Mouse (Mus musculus): ENCODE measurements around the gene Iffo1.

The Iffo1 gene

GRCm38 (mm10) chr6:125142436-125142835 is 2.6 kb upstream of the Iffo1 start:
- DNase-seq (ENCODE audit: low spot score): peak; percentile 71

DNA sequence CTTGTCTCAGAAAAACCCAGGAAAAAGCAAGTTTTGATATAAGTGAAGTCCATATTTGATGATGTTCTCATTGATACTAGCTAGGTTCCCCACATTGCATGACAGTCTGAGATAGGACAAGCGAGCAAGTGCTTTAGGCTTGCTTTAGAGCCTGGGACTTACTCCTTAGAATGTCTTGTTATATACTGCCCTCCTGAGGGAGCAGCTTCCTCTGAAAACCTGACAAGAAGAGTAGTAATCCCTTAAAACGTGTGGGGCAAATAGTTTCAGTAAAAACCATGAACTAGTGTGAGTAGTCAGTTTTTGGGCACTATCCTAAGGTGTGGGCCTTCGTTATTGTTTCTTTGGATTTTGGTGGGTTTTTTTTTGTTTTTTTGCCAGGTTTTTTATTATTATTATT is 1.9 kb upstream of the Iffo1 start:
- DNase-seq (ENCODE audit: low spot score): peak; percentile 62

GRCm38 (mm10) chr6:125143904-125144303 is 1.1 kb upstream of the Iffo1 start:
- no peak for DNase-seq (ENCODE audit: low spot score)

- DNase-seq (ENCODE audit: low spot score): peak; percentile 58
These were observed 474 bp downstream of the Iffo1 start for GRCm38 (mm10) chr6:125145479-125145951.

GRCm38 (mm10) chr6:125146148-125146547 is 1.1 kb downstream of the Iffo1 start:
- no peak for DNase-seq (ENCODE audit: low spot score)

- DNase-seq (ENCODE audit: low spot score): peak; percentile 71
These were observed 1.8 kb downstream of the Iffo1 start for GRCm38 (mm10) chr6:125146797-125147196.

- DNase-seq (ENCODE audit: low spot score): no peak
These were observed 2.3 kb downstream of the Iffo1 start for GRCm38 (mm10) chr6:125147329-125147728.

- DNase-seq (ENCODE audit: low spot score): peak; percentile 64
These were observed 3.3 kb downstream of the Iffo1 start for GRCm38 (mm10) chr6:125148251-125148925.

DNA sequence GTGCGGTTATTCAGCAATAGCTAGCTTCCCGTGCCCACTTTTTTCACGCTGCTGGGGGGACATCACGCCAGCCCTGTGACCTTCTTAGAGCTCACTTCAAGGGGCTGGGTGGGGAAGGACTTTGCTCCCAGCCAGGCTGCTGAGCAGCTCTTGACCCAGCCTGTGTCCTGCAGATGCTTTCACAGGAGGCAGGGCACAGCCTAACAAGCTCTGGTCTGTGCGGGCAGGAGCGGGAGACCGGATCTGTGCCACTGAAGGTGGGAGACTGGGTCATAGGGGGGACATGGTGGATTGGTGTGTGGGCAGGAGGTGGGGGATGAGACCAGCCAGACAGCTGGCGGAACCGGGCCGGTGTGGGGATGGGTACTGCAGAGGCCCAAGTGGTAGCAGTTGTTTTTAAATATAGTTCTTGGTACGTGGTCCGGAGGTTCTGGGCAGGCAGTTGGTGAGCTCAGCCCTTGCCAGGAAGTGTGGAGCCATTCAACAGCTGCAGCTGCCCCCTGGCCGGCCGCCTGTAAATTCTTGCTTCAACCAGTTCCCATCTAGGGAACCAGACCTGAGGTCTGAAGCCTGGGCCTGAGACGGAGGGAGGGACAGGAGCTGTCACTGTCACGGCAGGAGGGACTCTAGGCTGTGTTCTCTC is 4.0 kb downstream of the Iffo1 start:
- peak; percentile 63 for DNase-seq (ENCODE audit: low spot score)

GRCm38 (mm10) chr6:125149569-125149950 is 4.5 kb downstream of the Iffo1 start:
- no peak for DNase-seq (ENCODE audit: low spot score)

DNA sequence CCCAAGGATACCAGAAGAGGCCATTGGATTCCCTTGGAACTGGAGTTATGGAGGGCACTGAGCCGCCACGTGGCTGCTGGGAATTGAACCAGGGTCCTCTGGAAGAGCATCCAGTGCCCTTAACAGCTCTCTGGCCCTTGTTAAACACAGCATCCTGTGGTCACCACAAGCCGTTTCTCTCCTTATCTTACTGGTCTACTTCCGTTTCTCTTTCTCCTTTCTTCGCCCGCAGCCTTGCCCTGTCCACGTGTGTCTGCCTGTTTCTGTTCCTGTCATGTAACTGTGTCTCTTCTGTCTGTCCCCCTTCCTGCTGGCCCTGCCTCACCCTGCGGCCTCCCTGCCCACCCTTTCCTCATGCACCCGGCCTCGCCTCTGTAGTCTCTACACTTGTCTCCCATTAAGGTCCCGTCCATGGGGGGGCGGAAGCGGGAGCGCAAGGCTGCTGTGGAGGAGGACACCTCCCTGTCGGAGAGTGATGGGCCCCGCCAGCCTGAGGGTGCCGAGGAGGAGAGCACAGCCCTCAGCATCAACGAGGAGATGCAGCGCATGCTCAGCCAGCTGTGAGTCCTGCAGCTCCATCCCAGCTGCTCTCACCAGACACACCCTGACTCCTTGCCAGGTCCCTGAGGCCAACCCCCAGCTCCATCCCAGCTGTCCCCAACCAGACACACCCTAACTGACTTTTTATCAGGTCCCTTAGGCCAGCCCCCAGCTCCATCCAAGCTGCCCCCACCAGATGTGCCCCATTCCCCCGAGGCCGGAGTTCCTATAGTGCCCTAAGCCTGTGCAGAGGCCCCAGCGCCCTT is 7.4 kb downstream of the Iffo1 start:
- DNase-seq (ENCODE audit: low spot score): peak; percentile 80

- DNase-seq (ENCODE audit: low spot score): no peak
These were observed 8.0 kb downstream of the Iffo1 start for GRCm38 (mm10) chr6:125153018-125153389.

GRCm38 (mm10) chr6:125153682-125154081 is 8.6 kb downstream of the Iffo1 start:
- no peak for DNase-seq (ENCODE audit: low spot score)

GRCm38 (mm10) chr6:125154550-125154949 is 9.5 kb downstream of the Iffo1 start:
- DNase-seq (ENCODE audit: low spot score): peak; percentile 65

DNA sequence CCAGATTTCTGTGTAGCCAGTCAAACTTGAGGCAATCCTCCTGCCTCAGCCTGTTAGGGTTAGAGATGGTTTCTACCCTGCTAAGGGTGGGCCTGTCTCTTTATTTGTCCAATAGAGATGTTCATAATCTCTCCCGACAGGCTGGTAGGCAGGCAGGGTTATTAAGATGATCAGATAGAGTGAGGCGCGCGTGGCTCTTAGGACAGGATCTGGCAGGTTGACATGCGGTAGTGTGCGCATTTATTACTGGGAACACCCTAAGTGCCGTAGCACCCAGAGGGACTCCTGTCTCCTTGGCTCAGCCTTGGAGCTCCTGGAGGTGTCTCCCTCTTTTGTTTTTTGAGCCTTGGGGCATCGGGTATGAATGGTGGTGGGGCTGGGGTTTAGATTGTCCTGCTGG is 10.2 kb downstream of the Iffo1 start:
- no peak for DNase-seq (ENCODE audit: low spot score)

DNA sequence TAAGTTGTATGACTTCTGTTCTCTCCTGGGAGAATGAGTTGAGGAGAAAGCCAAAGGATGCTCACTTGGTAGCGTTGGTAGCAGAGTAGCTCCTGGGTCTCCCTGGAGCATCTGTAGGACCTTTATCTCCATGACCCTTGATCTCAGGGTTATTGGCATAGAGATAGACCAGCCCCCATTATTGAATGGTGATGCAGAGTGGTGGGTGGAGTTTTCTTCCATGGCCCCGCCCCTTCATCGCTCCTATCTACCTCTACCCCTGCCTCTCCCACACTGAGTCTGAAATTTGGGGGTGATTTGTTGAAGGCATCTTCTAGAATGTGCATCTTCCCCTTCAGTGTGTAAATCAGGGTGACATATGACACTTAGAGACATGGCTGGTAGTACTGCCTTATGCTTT is 11.4 kb downstream of the Iffo1 start:
- DNase-seq (ENCODE audit: low spot score): no peak

DNA sequence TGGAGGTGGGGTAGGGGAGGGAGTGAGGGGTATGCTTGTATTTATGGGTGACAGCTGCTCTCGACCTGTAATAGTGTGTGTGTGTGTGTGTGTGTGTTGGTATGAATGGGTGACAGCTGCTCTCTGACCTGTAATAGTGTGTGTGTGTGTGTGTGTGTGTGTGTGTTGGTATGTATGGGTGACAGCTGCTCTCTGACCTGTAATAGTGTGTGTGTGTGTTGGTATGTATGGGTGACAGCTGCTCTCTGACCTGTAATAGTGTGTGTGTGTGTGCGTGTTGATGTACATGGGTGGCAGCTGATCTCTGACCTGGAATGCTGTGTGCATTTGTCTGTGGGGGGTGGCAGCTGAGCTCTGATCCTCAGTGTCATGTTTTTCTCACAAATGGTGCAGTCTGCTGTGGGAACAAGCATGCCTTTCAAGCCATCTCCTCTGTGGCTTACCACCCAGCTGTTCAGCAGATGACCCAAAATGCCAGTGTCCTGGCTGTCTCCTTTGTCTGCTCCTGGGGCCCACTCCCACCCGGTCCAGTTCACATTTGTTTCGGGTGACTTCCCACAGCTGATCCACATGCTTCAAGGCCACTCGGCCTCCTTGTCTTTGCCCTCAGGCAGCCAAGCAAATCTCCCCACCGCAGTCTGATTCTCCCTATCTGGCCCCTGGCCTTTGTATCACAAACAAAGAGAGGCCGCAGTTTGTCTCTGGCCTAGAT is 12.0 kb downstream of the Iffo1 start:
- DNase-seq (ENCODE audit: low spot score): no peak

DNA sequence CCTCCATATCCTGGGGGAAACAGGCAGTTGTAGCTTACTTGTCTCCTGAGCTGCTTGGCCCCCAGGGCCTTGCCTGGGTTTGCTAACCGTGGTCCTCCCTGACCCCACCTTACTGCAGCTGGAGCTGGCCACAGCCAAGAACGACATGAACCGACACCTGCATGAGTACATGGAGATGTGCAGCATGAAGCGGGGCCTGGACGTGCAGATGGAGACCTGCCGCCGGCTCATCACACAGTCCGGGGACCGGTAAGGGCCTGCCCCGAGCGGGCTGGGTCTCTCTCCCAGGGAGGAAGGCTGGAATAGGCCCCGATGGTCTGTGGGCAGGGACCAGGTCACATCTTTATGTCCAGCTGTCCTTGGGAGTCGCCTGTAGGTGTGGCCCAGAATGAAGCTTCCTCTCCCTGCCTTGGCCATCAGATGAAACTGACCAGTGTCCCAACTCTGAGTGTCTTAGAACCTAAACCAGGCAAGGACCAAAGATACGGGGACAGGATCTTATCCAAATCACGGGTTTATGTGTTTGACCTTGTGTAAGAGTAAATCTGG is 14.0 kb downstream of the Iffo1 start:
- no peak for DNase-seq (ENCODE audit: low spot score)

- DNase-seq (ENCODE audit: low spot score): no peak
These were observed 14.9 kb downstream of the Iffo1 start for GRCm38 (mm10) chr6:125159773-125160557.

GRCm38 (mm10) chr6:125160558-125160853 is 15.5 kb downstream of the Iffo1 start:
- DNase-seq (ENCODE audit: low spot score): no peak
